Mouse (Mus musculus) layer of hippocampus, adult 6 months (tissue): ENCODE results near the gene Pof1b. TPM values are rescaled to one million over a fixed set of nuclear protein-coding genes. Genes with fewer than 3 reads are reported as not detected.

Experiments used
- long read RNA-seq, 2 experiments: library from polyadenylated mRNA; unstranded; transcript quantifications; one replicate each; pipeline ENCODE4 v2.0.0; 2019 to 2020
- polyA plus RNA-seq: library from polyadenylated mRNA; unstranded; fragments of <200 nt; fragmentation: Nextera tagmentation; gene quantifications from 2 replicates; pipeline ENCODE4 v1.2.3, GENCODE M21; 2021

The Pof1b gene
- 0.04 TPM in 1 of 2 replicates, not detected in the other for polyA plus RNA-seq
- long read RNA-seq, experiment 1: 0 reads
- long read RNA-seq, experiment 2: 0 reads

GRCm38 (mm10) chrX:112698508-112698907 lies at the start of gene Pof1b:
Pof1b (minus strand) TSS chrX:112698651.

GRCm38 (mm10) chrX:112600511-112601305 lies 97.7 kb downstream of the Pof1b start, which contains the start of gene Zfp711:
Zfp711 (plus strand) TSS chrX:112600526.

Other genes starting within 250 kb of the Pof1b start
- not detected in 2 replicates for gene 2010106E10Rik, start 203.4 kb downstream of the Pof1b start, polyA plus RNA-seq
- 3.9 and 4.2 TPM in 2 replicates for gene Zfp711, start 98.1 kb downstream of the Pof1b start, polyA plus RNA-seq